In the genomic region with DNA sequence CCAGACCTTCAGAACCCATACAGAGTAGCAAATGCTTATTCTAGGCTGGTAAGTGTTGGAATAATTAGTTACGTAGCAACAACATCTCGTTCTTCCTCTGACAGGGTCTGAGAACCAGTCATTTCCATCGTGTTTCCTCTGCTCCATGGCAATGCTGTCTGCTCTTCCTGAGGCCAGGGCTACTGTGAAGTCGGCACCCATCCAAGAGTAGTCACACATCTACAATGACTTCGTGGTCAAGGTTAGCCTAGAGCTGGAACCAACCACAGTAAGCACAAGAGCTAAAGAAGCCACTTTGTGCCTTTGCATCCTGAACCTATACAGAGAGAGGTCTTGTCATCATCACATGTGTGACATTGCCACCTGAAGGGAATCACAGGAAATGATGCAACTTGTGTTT, we compare ENCODE assay signal across 14 mouse cellular contexts.
DNase-seq lines count a peak whose midpoint lies in the region.
"Had no signal": no experiment of that assay in that cellular context is flagged by ENCODE, and none has a peak within 500 bp of the region (broad histone marks: within the 10 kb centered on the region; RNA-seq: fewer than 3 reads in every experiment).

No protein-coding gene starts in this region.

- DNase-seq in adrenal gland, adult 2 months, result peak; percentile 55
- DNase-seq in adrenal gland, adult 18-20 months (ENCODE audit: low spot score in 2 of 2), result no peak
- DNase-seq in adrenal gland, postnatal 10 days, result peak; percentile 12
- DNase-seq in adrenal gland, postnatal 25 days, result no peak
- DNase-seq: adrenal gland, adult 8-10 months; adrenal gland, postnatal 14 days; B cell, adult 2 months; cerebellum, adult 11 months; cerebellum, adult 11-12 months; cerebellum, adult 18-20 months; cerebellum, adult 2 months; cerebellum, adult 8-10 months; cerebellum, adult 9-10 months; cerebellum, adult 9-11 months had no signal

Comparison
In these comparisons a context has a peak if more than half of its experiments do, and no peak if none do; other contexts are left out.
1. DNase-seq: peak in adrenal gland, adult 2 months (single experiment) and adrenal gland, postnatal 10 days (single experiment); none in adrenal gland, adult 18-20 months (0 of 2) and adrenal gland, postnatal 25 days (single experiment).